Comparison of ENCODE assay signal across 19 mouse cellular contexts in genomic region chr10:53752723-53753122, GRCm38 (mm10). TPM values are rescaled to one million over a fixed set of nuclear protein-coding genes. Genes with fewer than 3 reads are reported as not detected.
DNase-seq lines count a peak whose midpoint lies in the region; ATAC-seq and TF ChIP-seq lines count a peak whose summit lies in the region.
"Had no signal": no experiment of that assay in that cellular context is flagged by ENCODE, and none has a peak within 500 bp of the region (broad histone marks: within the 10 kb centered on the region; RNA-seq: fewer than 3 reads in every experiment).

No protein-coding gene starts in this region.

- H3K9ac ChIP-seq in MEL (ENCODE audit: control insufficient read depth, low read depth, low read length, poor library complexity, severe bottlenecking) = no peak overlapping the region
- H3K9ac ChIP-seq: forebrain, embryonic 13.5 days; hindbrain, embryonic 12.5 days; hindbrain, embryonic 15.5 days had no signal

- H3K9me3 ChIP-seq in MEL (replicated peaks; ENCODE audit: insufficient read depth, low read length) = no peaks in the 10 kb centered on the region
- H3K9me3 ChIP-seq: forebrain, embryonic 10.5 days; forebrain, embryonic 13.5 days; hindbrain, embryonic 12.5 days; hindbrain, embryonic 15.5 days had no signal

- no peak for TF ChIP-seq POLR2A in MEL (IDR thresholded peaks at IDR 0.05; ENCODE audit: control insufficient read depth in 1 of 2, insufficient read depth in 1 of 2, low read depth in 1 of 2, low read length in 2 of 2, poor library complexity in 1 of 2)
- TF ChIP-seq POLR2A in olfactory bulb, adult 2 months (IDR thresholded peaks at IDR 0.05; ENCODE audit: insufficient read depth, low read depth, low read length) = no peak

- peak overlapping the region; percentile 49; the same call in 1 of the 2 replicates for H3K27ac ChIP-seq in MEL (ENCODE audit: control insufficient read depth, low read depth, low read length)
- H3K27ac ChIP-seq in olfactory bulb, adult 2 months (ENCODE audit: insufficient read depth, low read depth, low read length) = peak overlapping the region; percentile 15; the same call in 1 of the 2 replicates
- H3K27ac ChIP-seq: forebrain, embryonic 10.5 days; forebrain, embryonic 13.5 days; hindbrain, embryonic 12.5 days; hindbrain, embryonic 15.5 days had no signal

- peak; percentile 36 for ATAC-seq in common myeloid progenitor, adult 5-6 weeks (replicated peaks; ENCODE audit: low read depth, poor library complexity, severe bottlenecking)
- ATAC-seq: forebrain, embryonic 13.5 days; forebrain, embryonic 16.5 days had no signal

- TF ChIP-seq RAD21 in MEL (IDR thresholded peaks at IDR 0.05; ENCODE audit: low read depth, low read length) = peak; percentile 45

- peaks cover 0 to 5% of the 10 kb centered on the region in 2 experiments for H3K4me1 ChIP-seq in MEL (ENCODE audit: control insufficient read depth in 1 of 2, insufficient read depth in 2 of 2, low read length in 2 of 2)
- H3K4me1 ChIP-seq in olfactory bulb, adult 2 months (ENCODE audit: control insufficient read depth, insufficient read depth, low read length) = peaks cover 9% of the 10 kb centered on the region

- H3K4me3 ChIP-seq in MEL (ENCODE audit: control insufficient read depth in 1 of 2, insufficient read depth in 1 of 2, low read depth in 2 of 2, low read length in 2 of 2) = no peak overlapping the region
- H3K4me3 ChIP-seq in olfactory bulb, adult 2 months (ENCODE audit: insufficient read depth, low read depth, low read length) = no peak overlapping the region
- H3K4me3 ChIP-seq: forebrain, embryonic 10.5 days; forebrain, embryonic 13.5 days; hindbrain, embryonic 12.5 days; hindbrain, embryonic 15.5 days had no signal

- peak in 1 of 3 experiments; percentile 29; a peak in 1 of 6 replicates for TF ChIP-seq CTCF in MEL (IDR thresholded peaks at IDR 0.05 in 2 of 3, conservative IDR thresholded peaks at IDR 0.05 in 1 of 3; ENCODE audit: control insufficient read depth in 1 of 3, insufficient read depth in 1 of 3, low read depth in 2 of 3, low read length in 3 of 3, poor library complexity in 1 of 3, severe bottlenecking in 1 of 3)
- TF ChIP-seq CTCF in olfactory bulb, adult 2 months (IDR thresholded peaks at IDR 0.05; ENCODE audit: insufficient read depth, low read depth, low read length) = no peak

- H3K27me3 ChIP-seq in MEL (ENCODE audit: control insufficient read depth in 1 of 2, insufficient read depth in 2 of 2, low read length in 2 of 2) = no peaks in the 10 kb centered on the region
- H3K27me3 ChIP-seq: forebrain, embryonic 13.5 days; hindbrain, embryonic 15.5 days had no signal

- peak; percentile 11 for DNase-seq in cerebellum, adult 9-10 months
- DNase-seq in cerebellum, adult 11 months = no peak
- DNase-seq in MEL (ENCODE audit: low read depth, low spot score) = peak; percentile 67
- no peak for DNase-seq in urinary bladder, adult 2 months (ENCODE audit: low spot score)
- no peak for DNase-seq in gastrocnemius, postnatal 25 days
- DNase-seq: adrenal gland, adult 2 months; adrenal gland, postnatal 14 days; cerebellum, adult 18-20 months; cerebellum, adult 9-11 months; cerebellum, postnatal 25 days; gastrocnemius, postnatal 10 days; heart, adult 11 months had no signal

- 22% methylated on average over 1 of the region's 1 CpGs for WGBS in olfactory bulb, adult 2 months

- H3K79me2 ChIP-seq in MEL (ENCODE audit: control insufficient read depth, insufficient read depth, low read length, poor library complexity) = no peaks in the 10 kb centered on the region

- TF ChIP-seq EP300 in MEL (IDR thresholded peaks at IDR 0.05; ENCODE audit: low read depth in 1 of 2, low read length in 2 of 2) = peak; percentile 88 to 93

- peaks cover 0 to 10% of the 10 kb centered on the region in 2 experiments; a peak in 2 of 4 replicates for H3K36me3 ChIP-seq in MEL (ENCODE audit: control insufficient read depth in 1 of 2, insufficient read depth in 2 of 2, low read length in 2 of 2)
- H3K36me3 ChIP-seq: forebrain, embryonic 10.5 days; hindbrain, embryonic 12.5 days; hindbrain, embryonic 15.5 days had no signal

TF ChIP-seq in MEL, 35 proteins besides CTCF, POLR2A, EP300 and RAD21:
- TF ChIP-seq MAX (IDR thresholded peaks at IDR 0.05; ENCODE audit: low read length) = no peak
- TF ChIP-seq MAZ (IDR thresholded peaks at IDR 0.05; ENCODE audit: low read depth, low read length) = no peak
- TF ChIP-seq ZNF384 (IDR thresholded peaks at IDR 0.05; ENCODE audit: low read depth, low read length) = no peak
- no peak; the same call in 1 of the 2 replicates for TF ChIP-seq SMC3 (IDR thresholded peaks at IDR 0.05; ENCODE audit: low read depth, low read length)
- peak; percentile 84 for TF ChIP-seq TCF12 (IDR thresholded peaks at IDR 0.05; ENCODE audit: low read depth, low read length)
- TF ChIP-seq MAFK (IDR thresholded peaks at IDR 0.05; ENCODE audit: borderline replicate concordance, low read depth, low read length) = no peak; the same call in 1 of the 2 replicates
- 0 out of 2 replicates have a peak, but pooled peaks have one; percentile 26 for TF ChIP-seq HCFC1 (IDR thresholded peaks at IDR 0.05; ENCODE audit: low read depth, low read length)
- TF ChIP-seq USF1 (IDR thresholded peaks at IDR 0.05; ENCODE audit: low read depth, low read length) = no peak
- no peak for TF ChIP-seq ZMIZ1 (IDR thresholded peaks at IDR 0.05; ENCODE audit: low read depth, low read length)
- TF ChIP-seq POLR2AphosphoS2 (IDR thresholded peaks at IDR 0.05; ENCODE audit: low read length) = no peak
- 0 out of 2 replicates have a peak, but pooled peaks have one; percentile 4 for TF ChIP-seq MEF2A (IDR thresholded peaks at IDR 0.05; ENCODE audit: extremely low read depth, insufficient replicate concordance, low read depth, low read length, poor library complexity, severe bottlenecking)
- TF ChIP-seq ETS1 (IDR thresholded peaks at IDR 0.05; ENCODE audit: low read depth, low read length) = peak; percentile 64
- peak; percentile 43; the same call in 1 of the 2 replicates for TF ChIP-seq MYB (IDR thresholded peaks at IDR 0.05; ENCODE audit: low read depth, low read length)
- TF ChIP-seq SIN3A (IDR thresholded peaks at IDR 0.05; ENCODE audit: low read length) = peak; percentile 68
- peak; percentile 86 for TF ChIP-seq GATA1 (IDR thresholded peaks at IDR 0.05; ENCODE audit: low read depth, low read length)
- TF ChIP-seq KAT2A (conservative IDR thresholded peaks at IDR 0.05; ENCODE audit: low read depth, low read length) = no peak

RNA-seq across cellular contexts. Expression of gene Fam184a, which starts 1.8 kb away (rescaled TPM):
- not detected in 2 replicates for total RNA-seq in MEL (2012; rRNA removed)
- polyA plus RNA-seq in MEL (2012; ENCODE audit: insufficient read depth in 1 of 2, insufficient read length in 2 of 2, low read depth in 1 of 2, low replicate concordance in 2 of 2, missing spikeins in 1 of 2) = not detected
- 11.1 and 11.9 TPM in 2 replicates for total RNA-seq in common myeloid progenitor, adult 5-6 weeks (2017)
- polyA plus RNA-seq in olfactory bulb, adult 2 months (2012; ENCODE audit: insufficient read depth, insufficient read length, low replicate concordance, missing spikeins) = not detected in 2 replicates
- polyA plus RNA-seq in urinary bladder, adult 2 months (2012; rRNA removed) = 2.5 and 2.8 TPM in 2 replicates
- total RNA-seq in gastrocnemius, postnatal 25 days (2021) = under 1 TPM; 0.38 TPM

Comparison
In these comparisons a context has a peak if more than half of its experiments do, and no peak if none do; other contexts are left out.
1. DNase-seq: peak in cerebellum, adult 9-10 months (single experiment) and MEL (single experiment); none in cerebellum, adult 11 months (single experiment), urinary bladder, adult 2 months (single experiment) and gastrocnemius, postnatal 25 days (single experiment).